Mouse (Mus musculus) 3134 (cell line): ENCODE measurements around the gene Sh3yl1.

Experiments used
- DNase-seq: peaks from one replicate; pipeline ENCODE4 v3.0.0-alpha.2; 2011; ENCODE audit warnings: low spot score; ENCODE audit not compliant: insufficient read length; ENCODE audit errors: extremely low read depth

Gene Sh3yl1

GRCm38 (mm10) chr12:30943057-30943986 is 31.9 kb downstream of the Sh3yl1 start:
- DNase-seq = no peak

DNA sequence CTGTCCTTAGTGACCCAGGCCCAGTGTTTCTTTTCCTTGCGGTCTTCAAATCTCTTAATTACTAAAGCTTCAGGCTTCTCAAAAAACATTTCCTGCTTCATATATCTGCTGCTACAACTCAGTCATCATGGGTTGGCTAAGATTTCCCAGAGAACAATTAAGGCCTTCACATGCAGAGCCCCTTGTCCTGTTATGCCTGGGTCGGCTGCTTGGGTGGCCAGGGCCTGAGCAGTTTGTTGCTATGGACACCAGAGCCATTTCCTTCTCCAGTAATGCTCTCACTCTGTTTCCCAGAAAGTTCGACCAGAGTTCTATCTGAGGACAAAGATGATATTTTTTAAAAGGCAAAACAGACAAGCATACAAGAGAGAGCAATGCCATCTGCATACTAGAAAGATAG is 32.7 kb downstream of the Sh3yl1 start:
- DNase-seq = no peak

DNA sequence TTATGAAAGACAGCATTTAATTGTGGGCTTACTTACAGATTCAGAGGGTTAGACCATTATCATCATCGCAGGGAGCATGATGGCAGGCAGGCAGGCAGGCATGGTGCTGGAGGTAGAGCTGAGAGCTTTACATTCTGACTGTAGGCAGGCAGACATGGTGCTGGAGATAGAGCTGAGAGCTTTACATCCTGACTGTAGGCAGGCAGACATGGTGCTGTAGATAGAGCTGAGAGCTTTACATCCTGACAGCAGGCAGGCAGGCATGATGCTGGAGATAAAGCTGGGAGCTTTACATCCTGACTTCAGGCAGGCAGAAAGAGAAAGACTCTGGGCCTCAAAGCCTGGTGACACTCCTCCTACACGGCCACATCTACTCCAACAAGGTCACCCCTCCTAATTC is 59.2 kb downstream of the Sh3yl1 start:
- no peak for DNase-seq

GRCm38 (mm10) chr12:31003795-31004194 is 92.3 kb downstream of the Sh3yl1 start:
- no peak for DNase-seq

DNA sequence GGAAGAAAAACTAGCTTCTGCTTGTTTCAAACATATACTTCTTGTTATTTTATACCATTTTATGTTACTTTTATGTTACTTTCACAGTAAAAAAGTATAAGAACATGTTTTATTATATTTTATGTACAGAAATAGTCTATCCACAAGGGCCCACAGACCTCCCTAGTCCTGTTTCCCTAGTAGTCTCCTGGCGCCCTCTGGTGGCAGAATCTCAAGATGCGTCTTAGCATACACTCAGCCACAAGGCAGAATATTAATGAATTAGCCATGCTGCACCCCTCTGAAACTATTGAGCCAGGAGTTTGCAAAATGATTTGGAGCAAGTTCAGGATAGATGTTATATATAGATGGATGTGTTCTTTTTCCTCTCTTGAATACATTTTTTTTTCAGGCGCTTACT is 93.5 kb downstream of the Sh3yl1 start:
- no peak for DNase-seq

- no peak for DNase-seq
These were observed 96.7 kb downstream of the Sh3yl1 start for GRCm38 (mm10) chr12:31008171-31008570.
